Mouse (Mus musculus): Measurements from ENCODE around the gene Bach1. TPM values are rescaled to one million over a fixed set of nuclear protein-coding genes. Genes with fewer than 3 reads are reported as not detected.

Bach1 gene
- total and polyA plus RNA-seq, 3 experiments: 8.3 to 27.9 (median 26.4) TPM

DNA sequence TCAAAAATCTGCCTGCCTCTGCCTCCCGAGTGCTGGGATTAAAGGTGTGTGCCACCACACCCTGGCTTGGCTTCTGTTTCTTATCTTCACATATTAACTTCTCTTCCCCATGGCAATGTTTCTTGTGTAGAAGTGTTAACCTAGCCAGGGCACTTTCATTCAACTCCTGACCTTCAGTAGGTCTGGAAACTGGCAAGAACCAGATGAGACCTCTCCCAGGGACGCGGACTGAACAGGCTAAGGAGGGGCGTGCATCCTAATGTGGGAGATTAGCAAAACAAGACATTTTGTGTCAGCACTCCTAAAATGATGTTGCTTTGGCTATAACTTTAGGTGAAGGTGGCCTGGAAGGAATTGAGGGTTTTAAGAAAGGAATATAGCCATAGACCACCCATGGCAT is 7.6 kb upstream of the Bach1 start:
- H3K27me3 ChIP-seq (ENCODE audit: control insufficient read depth, insufficient read depth, low read length): no peaks in the 10 kb centered on the region
- H3K4me1 ChIP-seq (ENCODE audit: control insufficient read depth, insufficient read depth, low read length): peaks cover 3% of the 10 kb centered on the region
- H3K4me3 ChIP-seq: no peak overlapping the region
- no peak for TF ChIP-seq POLR2A (IDR thresholded peaks at IDR 0.05; ENCODE audit: insufficient read depth, low read depth, low read length)
- no peak for TF ChIP-seq EP300 (IDR thresholded peaks at IDR 0.05; ENCODE audit: insufficient read depth, low read depth, low read length)
- no peaks in the 10 kb centered on the region for H3K79me2 ChIP-seq (replicated peaks; ENCODE audit: control insufficient read depth, insufficient read depth, low read length)
- 94% methylated on average over 4 of the region's 4 CpGs for WGBS
- no peaks in the 10 kb centered on the region for H3K36me3 ChIP-seq (ENCODE audit: control insufficient read depth, insufficient read depth, low read length)
- no peak overlapping the region for H3K9ac ChIP-seq (ENCODE audit: low read depth, low read length)
- DNase-seq: no peak
- intact Hi-C loops (cut with DNase I): no loop called here
- no peak overlapping the region for H3K27ac ChIP-seq

- H3K36me3 ChIP-seq (ENCODE audit: control insufficient read depth, insufficient read depth, low read length): no peaks in the 10 kb centered on the region
- no peak overlapping the region for H3K27ac ChIP-seq
- WGBS: 89% methylated on average over 2 of the region's 2 CpGs
- peaks cover 3% of the 10 kb centered on the region for H3K4me1 ChIP-seq (ENCODE audit: control insufficient read depth, insufficient read depth, low read length)
- TF ChIP-seq CTCF (IDR thresholded peaks at IDR 0.05) (no peak), EP300 (IDR thresholded peaks at IDR 0.05; ENCODE audit: insufficient read depth, low read depth, low read length) (no peak), POLR2A (IDR thresholded peaks at IDR 0.05; ENCODE audit: insufficient read depth, low read depth, low read length) (no peak)
- H3K27me3 ChIP-seq (ENCODE audit: control insufficient read depth, insufficient read depth, low read length): no peaks in the 10 kb centered on the region
- no peak overlapping the region for H3K4me3 ChIP-seq
- intact Hi-C loops (cut with DNase I): no loop called here
- no peak overlapping the region for H3K9ac ChIP-seq (ENCODE audit: low read depth, low read length)
- no peak for DNase-seq
- H3K79me2 ChIP-seq (replicated peaks; ENCODE audit: control insufficient read depth, insufficient read depth, low read length): no peaks in the 10 kb centered on the region
Measured at GRCm38 (mm10) chr16:87692591-87692990, 6.2 kb upstream of the Bach1 start.

- TF ChIP-seq POLR2A (IDR thresholded peaks at IDR 0.05; ENCODE audit: insufficient read depth, low read depth, low read length) (no peak), CTCF (IDR thresholded peaks at IDR 0.05) (no peak), EP300 (IDR thresholded peaks at IDR 0.05; ENCODE audit: insufficient read depth, low read depth, low read length) (no peak)
- Histone ChIP-seq H3K9ac (ENCODE audit: low read depth, low read length) (no peak overlapping the region), H3K27me3 (ENCODE audit: control insufficient read depth, insufficient read depth, low read length) (no peaks in the 10 kb centered on the region), H3K79me2 (replicated peaks; ENCODE audit: control insufficient read depth, insufficient read depth, low read length) (peaks cover 4% of the 10 kb centered on the region), H3K36me3 (ENCODE audit: control insufficient read depth, insufficient read depth, low read length) (no peaks in the 10 kb centered on the region; the same call in none of the 2 replicates), H3K4me3 (peak overlapping the region; percentile 94), H3K4me1 (ENCODE audit: control insufficient read depth, insufficient read depth, low read length) (peaks cover 8% of the 10 kb centered on the region), H3K27ac (no peak overlapping the region)
- DNase-seq: no peak
- WGBS: 24% methylated on average over 16 of the region's 16 CpGs
- intact Hi-C loops (cut with DNase I): loop anchor here (2.0 to 5.0 kb wide), 3 partner anchors 33 to 201 kb away; partner anchors contain the start of gene Cct8
Measured at GRCm38 (mm10) chr16:87697707-87698365, 909 bp upstream of the Bach1 start.

DNA sequence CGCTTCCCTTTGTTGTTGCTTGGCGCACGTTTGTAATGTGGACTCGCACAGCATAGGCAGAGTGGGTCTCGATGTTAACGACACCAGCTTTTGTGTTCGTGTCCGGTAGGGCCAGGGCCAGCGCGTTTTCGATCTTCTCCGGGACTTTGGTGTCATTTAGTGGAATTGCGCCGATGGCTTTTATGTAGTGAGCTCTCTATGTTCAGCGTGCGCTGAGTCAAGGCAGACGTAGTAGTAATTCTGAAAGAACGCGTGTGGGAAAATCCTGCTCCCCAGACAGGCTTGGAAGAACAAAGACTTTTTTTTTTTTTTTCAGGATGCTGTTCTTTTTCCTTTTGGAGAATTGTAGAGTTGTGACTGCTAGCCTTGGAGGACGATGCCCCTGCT is 554 bp downstream of the Bach1 start:
- intact Hi-C loops (cut with DNase I): loop anchor here (2.0 to 5.0 kb wide), 3 partner anchors 34 to 202 kb away; partner anchors contain the start of gene Cct8
- Histone ChIP-seq H3K27me3 (ENCODE audit: control insufficient read depth, insufficient read depth, low read length) (no peaks in the 10 kb centered on the region), H3K27ac (peak overlapping the region; percentile 96), H3K4me3 (peak overlapping the region; percentile 94), H3K79me2 (replicated peaks; ENCODE audit: control insufficient read depth, insufficient read depth, low read length) (peaks cover 5% of the 10 kb centered on the region), H3K36me3 (ENCODE audit: control insufficient read depth, insufficient read depth, low read length) (peaks cover 5% of the 10 kb centered on the region), H3K9ac (ENCODE audit: low read depth, low read length) (peak overlapping the region; percentile 95), H3K4me1 (ENCODE audit: control insufficient read depth, insufficient read depth, low read length) (peaks cover 12% of the 10 kb centered on the region)
- WGBS: under 1% methylated on average over 20 of the region's 20 CpGs
- DNase-seq: no peak
- no peak for TF ChIP-seq CTCF (IDR thresholded peaks at IDR 0.05)
- TF ChIP-seq EP300 (IDR thresholded peaks at IDR 0.05; ENCODE audit: insufficient read depth, low read depth, low read length): no peak
- TF ChIP-seq POLR2A (IDR thresholded peaks at IDR 0.05; ENCODE audit: insufficient read depth, low read depth, low read length): no peak

- Histone ChIP-seq H3K27me3 (ENCODE audit: control insufficient read depth, insufficient read depth, low read length) (no peaks in the 10 kb centered on the region), H3K4me3 (peak overlapping the region; percentile 94), H3K4me1 (ENCODE audit: control insufficient read depth, insufficient read depth, low read length) (peaks cover 12% of the 10 kb centered on the region), H3K36me3 (ENCODE audit: control insufficient read depth, insufficient read depth, low read length) (peaks cover 5% of the 10 kb centered on the region), H3K79me2 (replicated peaks; ENCODE audit: control insufficient read depth, insufficient read depth, low read length) (peaks cover 5% of the 10 kb centered on the region), H3K9ac (ENCODE audit: low read depth, low read length) (peak overlapping the region; percentile 95), H3K27ac (peak overlapping the region; percentile 96)
- intact Hi-C loops (cut with DNase I): loop anchor here (2.0 to 5.0 kb wide), 4 partner anchors 15 to 203 kb away; partner anchors contain the start of gene Cct8
- DNase-seq: peak; percentile 64 to 71
- WGBS: under 1% methylated on average over 20 of the region's 20 CpGs
- TF ChIP-seq POLR2A (IDR thresholded peaks at IDR 0.05; ENCODE audit: insufficient read depth, low read depth, low read length) (peak; percentile 54; the same call in 1 of the 2 replicates), CTCF (IDR thresholded peaks at IDR 0.05) (no peak), EP300 (IDR thresholded peaks at IDR 0.05; ENCODE audit: insufficient read depth, low read depth, low read length) (peak; percentile 75; the same call in 1 of the 2 replicates)
Measured at GRCm38 (mm10) chr16:87699693-87700394, 1.1 kb downstream of the Bach1 start.
